Mouse (Mus musculus) thymus, adult 2 months (tissue): Measurements from ENCODE around the gene Stk4.

Experiments
- CTCF ChIP-seq: fragments of 200-500 bp; IDR thresholded peaks from 2 replicates; pipeline ENCODE4 v1.5.1; 2012; ENCODE audit warnings: mild to moderate bottlenecking, control low read depth, low read length, moderate library complexity, borderline replicate concordance; ENCODE audit not compliant: control insufficient read depth, poor library complexity, insufficient read depth; ENCODE audit errors: extremely low read depth
- POLR2A ChIP-seq: fragments of 200-500 bp; IDR thresholded peaks from 2 replicates; pipeline ENCODE4 v1.6.1; 2012; ENCODE audit warnings: mild to moderate bottlenecking, low read length, control low read depth, moderate library complexity; ENCODE audit not compliant: control insufficient read depth, poor library complexity, insufficient read depth; ENCODE audit errors: extremely low read depth

GRCm38 (mm10) chr2:164084342-164084700, 14.2 kb downstream of the Stk4 start:
- no peak for TF ChIP-seq POLR2A
- no peak for TF ChIP-seq CTCF
